ENCODE assay signal across 10 mouse cellular contexts in genomic region chr12:105839096-105839495, GRCm38 (mm10). TPM values are rescaled to one million over a fixed set of nuclear protein-coding genes. Genes with fewer than 3 reads are reported as not detected.
DNase-seq lines count a peak whose midpoint lies in the region; ATAC-seq lines count a peak whose summit lies in the region.
"Had no signal": no experiment of that assay in that cellular context is flagged by ENCODE, and none has a peak within 500 bp of the region (broad histone marks: within the 10 kb centered on the region; RNA-seq: fewer than 3 reads in every experiment).

No protein-coding gene starts in this region.

- peaks cover 81% of the 10 kb centered on the region for H3K36me3 ChIP-seq in liver, embryonic 12.5 days

- DNase-seq in heart, adult 11 months: peak; percentile 5
- no peak for DNase-seq in heart, postnatal 25 days (ENCODE audit: low spot score)
- DNase-seq in lung, postnatal 10 days: peak; percentile 14
- DNase-seq in lung, postnatal 25 days (ENCODE audit: low spot score): no peak
- DNase-seq in retina, postnatal 7 days (ENCODE audit: low read depth, low spot score): peak; percentile 29
- DNase-seq in adrenal gland, adult 8-10 months: no peak

- intact Hi-C loops in heart, postnatal 25 days (cut with DNase I): no loop called here

- no peaks in the 10 kb centered on the region for H3K9me3 ChIP-seq in liver, embryonic 12.5 days (replicated peaks)
- H3K9me3 ChIP-seq: embryonic facial prominence, embryonic 13.5 days; heart, embryonic 15.5 days had no signal

- no peaks in the 10 kb centered on the region for H3K4me1 ChIP-seq in liver, embryonic 12.5 days

- H3K4me3 ChIP-seq in liver, embryonic 12.5 days: no peak overlapping the region
- H3K4me3 ChIP-seq: embryonic facial prominence, embryonic 13.5 days; heart, embryonic 15.5 days had no signal

- WGBS in liver, embryonic 12.5 days (ENCODE audit: insufficient replicate concordance): 78% methylated on average over 4 of the region's 4 CpGs

- peak; percentile 61 for ATAC-seq in common myeloid progenitor, adult 5-6 weeks (replicated peaks; ENCODE audit: low read depth, poor library complexity, severe bottlenecking)
- ATAC-seq in liver, embryonic 12.5 days: no peak

- no peak overlapping the region for H3K27ac ChIP-seq in liver, embryonic 12.5 days
- H3K27ac ChIP-seq: embryonic facial prominence, embryonic 13.5 days; heart, embryonic 15.5 days had no signal

- H3K9ac ChIP-seq in liver, embryonic 12.5 days: no peak overlapping the region
- H3K9ac ChIP-seq: embryonic facial prominence, embryonic 13.5 days; heart, embryonic 15.5 days had no signal

- H3K4me2 ChIP-seq in liver, embryonic 12.5 days: no peak overlapping the region
- H3K4me2 ChIP-seq: embryonic facial prominence, embryonic 13.5 days; heart, embryonic 15.5 days had no signal

- H3K27me3 ChIP-seq in liver, embryonic 12.5 days (replicated peaks): no peaks in the 10 kb centered on the region
- H3K27me3 ChIP-seq: embryonic facial prominence, embryonic 13.5 days; heart, embryonic 15.5 days had no signal

RNA-seq across cellular contexts. Expression of gene Papola, which starts 54.6 kb away (rescaled TPM):
- total RNA-seq in heart, postnatal 25 days (2021): 100 to 1,000 TPM; 124 to 133 TPM
- total RNA-seq in common myeloid progenitor, adult 5-6 weeks (2017): 166 and 176 TPM in 2 replicates
- total RNA-seq in adrenal gland, adult 8-10 months (2022): 100 to 1,000 TPM; 186 to 233 (median 219) TPM
- 176 and 181 TPM in 2 replicates for polyA plus RNA-seq in liver, embryonic 12.5 days (2016; fragmentation: Nextera tagmentation; extraction: Ambion mirVana)

Comparison
In these comparisons a context has a peak if more than half of its experiments do, and no peak if none do; other contexts are left out.
1. DNase-seq: peak in heart, adult 11 months (single experiment), lung, postnatal 10 days (single experiment) and retina, postnatal 7 days (single experiment); none in heart, postnatal 25 days (single experiment), lung, postnatal 25 days (single experiment) and adrenal gland, adult 8-10 months (single experiment).